Mouse (Mus musculus): ENCODE results near the gene Zfp947. TPM values are rescaled to one million over a fixed set of nuclear protein-coding genes. Genes with fewer than 3 reads are reported as not detected.

Zfp947 gene
- total RNA-seq (2023; ENCODE audit: inconsistent age): not detected in 4 replicates

GRCm38 (mm10) chr17:22165722-22166294, at the start of gene Zfp947:
Gene Zfp947 (minus strand): TSS chr17:22166190.

Other genes with a start within 250 kb of the Zfp947 start
- gene Zfp942, start 203.7 kb downstream of the Zfp947 start, total RNA-seq (2023; ENCODE audit: inconsistent age): 18.2 to 21.4 TPM (median 19.8 TPM) in 4 replicates
- gene Zfp943, start 203.6 kb downstream of the Zfp947 start, total RNA-seq (2023; ENCODE audit: inconsistent age): 25.4 to 29.5 TPM (median 27.8 TPM) in 4 replicates
- 5.5 to 6.1 TPM (median 5.8 TPM) in 4 replicates for gene Zfp994, start 59.4 kb upstream of the Zfp947 start, total RNA-seq (2023; ENCODE audit: inconsistent age)
- 8.5 to 10.4 TPM (median 9.7 TPM) in 4 replicates for gene CT030661.1, start 148.6 kb upstream of the Zfp947 start, total RNA-seq (2023; ENCODE audit: inconsistent age)
- 13.0 to 15.6 TPM (median 14.3 TPM) in 4 replicates for gene Zfp944, start 195.2 kb upstream of the Zfp947 start, total RNA-seq (2023; ENCODE audit: inconsistent age)
- gene Zfp758, start 195.3 kb upstream of the Zfp947 start, total RNA-seq (2023; ENCODE audit: inconsistent age): 18.5 to 24.2 TPM (median 20.4 TPM) in 4 replicates